Mouse (Mus musculus) limb, embryonic 14.5 days (tissue): ENCODE measurements at regions not wholly inside any gene's neighbourhood (a gene's known extent, or its start where the extent isn't known, plus 50 kb on each side); places are given as distances from the start of the nearest gene placed in this dataset.

Source experiments
- ATAC-seq: fragments of 200-750 bp; cut with Nextera tagmentation; 2 replicates; pipeline ENCODE4 v1.8.0; 2017; ENCODE audit warnings: low read depth, moderate number of reproducible peaks, moderate TSS enrichment; ENCODE audit not compliant: low FRiP score
- DNase-seq: peaks from one replicate; pipeline ENCODE4 v3.0.0-alpha.2; 2015; ENCODE audit warnings: low spot score
- H3K27ac ChIP-seq: fragments of 300-500 bp; sonication (generic); replicated peaks from 2 replicates; pipeline ENCODE4 v1.5.1; 2014; ENCODE audit warnings: low read depth, mild to moderate bottlenecking, low read length, moderate library complexity, mixed read lengths
- H3K27me3 ChIP-seq: fragments of 300-500 bp; sonication (generic); 2 replicates; pipeline ENCODE4 v1.6.1; 2014; ENCODE audit warnings: low read length, mixed read lengths; ENCODE audit not compliant: control insufficient read depth, insufficient read depth
- H3K36me3 ChIP-seq: fragments of 300-500 bp; sonication (generic); 2 replicates; pipeline ENCODE4 v1.6.1; 2014; ENCODE audit warnings: mild to moderate bottlenecking, low read length, moderate library complexity, mixed read lengths; ENCODE audit not compliant: control insufficient read depth, insufficient read depth
- H3K4me1 ChIP-seq: fragments of 300-500 bp; sonication (generic); 2 replicates; pipeline ENCODE4 v1.6.1; 2014; ENCODE audit warnings: antibody characterized with exemption, low read length, mixed read lengths; ENCODE audit not compliant: control insufficient read depth, insufficient read depth
- H3K4me2 ChIP-seq: fragments of 300-500 bp; sonication (generic); replicated peaks from 2 replicates; pipeline ENCODE4 v1.6.1; 2014; ENCODE audit warnings: low read depth, mild to moderate bottlenecking, low read length, moderate library complexity; ENCODE audit not compliant: severe bottlenecking
- H3K4me3 ChIP-seq: fragments of 300-500 bp; sonication (generic); replicated peaks from 2 replicates; pipeline ENCODE4 v1.5.1; 2014; ENCODE audit warnings: low read length
- H3K9ac ChIP-seq: fragments of 300-500 bp; sonication (generic); 2 replicates; pipeline ENCODE4 v1.6.1; 2014; ENCODE audit warnings: mild to moderate bottlenecking, low read depth, low read length, moderate library complexity; ENCODE audit not compliant: severe bottlenecking
- H3K9me3 ChIP-seq: fragments of 300-500 bp; sonication (generic); 2 replicates; pipeline ENCODE4 v1.6.1; 2016; ENCODE audit warnings: low read length; ENCODE audit not compliant: control insufficient read depth
- POLR2A ChIP-seq: fragments of 200-500 bp; IDR thresholded peaks from 2 replicates; pipeline ENCODE4 v1.8.0; 2012; ENCODE audit warnings: inconsistent platforms, mild to moderate bottlenecking, moderate library complexity, borderline replicate concordance; ENCODE audit not compliant: insufficient read depth, insufficient read length; ENCODE audit errors: extremely low read depth
- WGBS: fragments of 180-500 bp; shearing (Covaris S2); extraction: QIAGEN DNeasy Blood & Tissue Kit; methylation state at CpG from one replicate; pipeline ENCODE4 v1.1.7; 2014; 5-methylcytosine and 5-hydroxymethylcytosine counted together

DNA sequence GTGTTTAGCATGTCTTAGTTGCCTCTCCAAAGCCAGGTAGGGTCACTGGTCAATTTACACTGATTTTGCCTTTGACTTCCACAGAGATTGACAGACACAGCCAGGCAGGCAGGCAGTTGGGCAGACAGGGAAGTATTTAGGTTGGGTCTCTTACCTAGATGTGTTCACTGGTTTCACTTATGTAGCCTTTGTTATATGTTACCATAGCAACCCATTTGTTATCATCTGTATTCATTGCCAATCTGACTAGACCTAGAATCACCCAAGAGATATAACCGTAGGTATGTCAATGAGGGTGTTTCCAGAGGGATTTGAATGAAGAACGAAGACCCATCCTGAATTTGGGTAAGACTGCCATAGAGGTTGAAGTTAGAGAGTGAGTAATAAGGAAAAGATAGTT is 123.8 kb upstream of the Tnfaip3 start:
- Histone ChIP-seq H3K9ac (no peak overlapping the region), H3K4me3 (no peak overlapping the region), H3K27ac (no peak overlapping the region), H3K4me2 (no peak overlapping the region), H3K4me1 (no peaks in the 10 kb centered on the region), H3K27me3 (no peaks in the 10 kb centered on the region), H3K9me3 (no peaks in the 10 kb centered on the region), H3K36me3 (no peaks in the 10 kb centered on the region)
- 91% methylated on average over 2 of the region's 2 CpGs for WGBS
- DNase-seq (no peak), ATAC-seq (no peak)
- no peak for TF ChIP-seq POLR2A

DNA sequence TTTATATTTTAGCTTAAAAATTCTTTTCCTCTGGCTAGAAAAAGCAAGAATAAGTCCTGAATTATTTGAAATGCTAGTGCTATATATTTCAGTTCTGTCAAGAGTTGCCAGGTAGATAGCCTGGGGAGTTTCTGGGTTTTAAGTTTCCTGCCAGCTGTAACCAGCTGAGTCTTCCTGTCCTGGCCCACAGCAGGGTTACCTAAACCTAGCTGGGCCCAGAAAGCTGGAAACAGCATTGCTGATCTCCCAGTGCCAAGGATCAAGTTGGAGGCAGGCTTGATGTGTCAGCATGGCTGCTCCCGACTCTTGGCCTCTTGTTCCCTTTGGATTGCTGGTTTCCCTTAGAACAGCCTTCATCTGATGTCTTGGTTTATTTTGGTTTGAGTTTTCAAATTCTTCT is 122.8 kb upstream of the Tnfaip3 start:
- no peak for ATAC-seq
- no peak for TF ChIP-seq POLR2A
- no peaks in the 10 kb centered on the region for H3K4me1 ChIP-seq
- H3K4me3 ChIP-seq: no peak overlapping the region
- H3K9me3 ChIP-seq: no peaks in the 10 kb centered on the region
- no peaks in the 10 kb centered on the region for H3K27me3 ChIP-seq
- DNase-seq: no peak
- no peak overlapping the region for H3K4me2 ChIP-seq
- H3K9ac ChIP-seq: no peak overlapping the region
- 84% methylated on average over 1 of the region's 1 CpGs for WGBS
- no peaks in the 10 kb centered on the region for H3K36me3 ChIP-seq
- no peak overlapping the region for H3K27ac ChIP-seq

DNA sequence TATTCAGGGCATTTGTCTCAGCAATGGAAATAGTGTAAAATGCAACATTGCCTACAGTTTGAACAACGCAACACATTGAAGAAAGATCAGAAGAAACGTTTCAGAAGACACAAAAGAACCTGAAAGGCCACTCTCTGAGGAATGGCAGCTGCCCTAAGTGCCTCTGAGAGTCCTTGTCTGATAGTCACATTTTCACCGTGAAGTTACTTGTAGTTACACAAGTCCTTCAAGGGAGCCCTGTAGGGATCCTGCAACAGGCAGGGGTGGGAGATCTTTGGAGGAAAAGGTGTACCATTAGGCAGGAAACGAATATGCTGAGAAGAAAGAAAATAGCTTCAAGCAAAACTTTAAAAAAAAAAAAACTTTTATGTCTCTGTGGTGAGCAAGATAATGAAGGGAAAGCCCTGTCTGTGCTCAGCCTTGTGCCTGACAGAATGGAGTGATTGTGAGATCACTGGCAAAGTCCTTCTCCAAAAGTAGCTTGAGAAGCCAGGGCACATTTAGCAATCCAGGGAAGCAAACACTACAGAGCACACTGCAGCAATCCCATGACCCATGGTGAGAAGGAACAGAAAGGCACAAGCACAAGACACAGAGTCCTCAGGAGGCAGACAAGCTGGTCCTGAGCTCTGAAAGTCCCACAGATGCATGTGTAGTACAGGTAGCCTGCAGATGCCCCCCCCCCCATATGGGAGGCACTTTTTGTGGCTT is 112.3 kb upstream of the Tnfaip3 start:
- H3K27ac ChIP-seq: no peak overlapping the region
- no peaks in the 10 kb centered on the region for H3K9me3 ChIP-seq
- H3K27me3 ChIP-seq: no peaks in the 10 kb centered on the region
- 50% methylated on average over 4 of the region's 4 CpGs for WGBS
- TF ChIP-seq POLR2A: no peak
- no peak overlapping the region for H3K4me3 ChIP-seq
- H3K4me2 ChIP-seq: no peak overlapping the region
- no peaks in the 10 kb centered on the region for H3K4me1 ChIP-seq
- H3K36me3 ChIP-seq: no peaks in the 10 kb centered on the region
- no peak overlapping the region for H3K9ac ChIP-seq
- DNase-seq: no peak
- ATAC-seq: no peak

DNA sequence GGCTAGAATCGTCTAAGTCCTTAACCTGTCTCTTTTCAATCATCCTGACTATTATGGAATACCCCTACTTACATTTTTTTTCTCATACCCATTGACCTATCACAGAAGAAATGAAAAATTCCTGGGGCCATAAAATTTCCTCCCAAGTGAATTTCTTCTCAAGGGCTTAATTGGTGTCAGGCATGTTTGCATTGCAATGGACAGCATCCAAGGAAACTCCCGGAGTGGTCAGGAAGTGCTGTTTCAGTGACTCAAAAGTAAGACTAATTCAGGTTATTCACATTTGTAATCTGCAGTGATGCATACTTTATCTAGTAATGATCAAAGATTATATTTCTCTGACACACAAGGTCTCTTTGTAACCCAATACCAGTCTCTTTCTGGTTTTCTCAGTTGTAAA is 111.5 kb upstream of the Tnfaip3 start:
- no peaks in the 10 kb centered on the region for H3K27me3 ChIP-seq
- no peaks in the 10 kb centered on the region for H3K36me3 ChIP-seq
- WGBS: 42% methylated on average over 2 of the region's 2 CpGs
- H3K4me1 ChIP-seq: peaks cover 2% of the 10 kb centered on the region; the same call in 1 of the 2 replicates
- H3K4me2 ChIP-seq: no peak overlapping the region
- no peak for ATAC-seq
- no peak for DNase-seq
- no peak overlapping the region for H3K9ac ChIP-seq
- H3K4me3 ChIP-seq: no peak overlapping the region
- no peak overlapping the region for H3K27ac ChIP-seq
- TF ChIP-seq POLR2A: no peak
- H3K9me3 ChIP-seq: no peaks in the 10 kb centered on the region

GRCm38 (mm10) chr10:19126438-19126837 is 111.0 kb upstream of the Tnfaip3 start:
- H3K27ac ChIP-seq: no peak overlapping the region
- 47% methylated on average over 4 of the region's 4 CpGs for WGBS
- TF ChIP-seq POLR2A: no peak

More at GRCm38 (mm10) chr10:19126438-19126837, 111.0 kb upstream of the Tnfaip3 start:
- ATAC-seq (no peak), DNase-seq (no peak)
- no peaks in the 10 kb centered on the region for H3K9me3 ChIP-seq
- no peaks in the 10 kb centered on the region for H3K36me3 ChIP-seq
- no peak overlapping the region for H3K9ac ChIP-seq
- no peaks in the 10 kb centered on the region for H3K27me3 ChIP-seq
- no peak overlapping the region for H3K4me3 ChIP-seq
- no peak overlapping the region for H3K4me2 ChIP-seq
- H3K4me1 ChIP-seq: peaks cover 2% of the 10 kb centered on the region; the same call in 1 of the 2 replicates
